Mouse (Mus musculus): ENCODE results near the gene Vti1a. TPM values are rescaled to one million over a fixed set of nuclear protein-coding genes. Genes with fewer than 3 reads are reported as not detected.

The Vti1a gene
- total RNA-seq, 1 experiment = 14.9 TPM

DNA sequence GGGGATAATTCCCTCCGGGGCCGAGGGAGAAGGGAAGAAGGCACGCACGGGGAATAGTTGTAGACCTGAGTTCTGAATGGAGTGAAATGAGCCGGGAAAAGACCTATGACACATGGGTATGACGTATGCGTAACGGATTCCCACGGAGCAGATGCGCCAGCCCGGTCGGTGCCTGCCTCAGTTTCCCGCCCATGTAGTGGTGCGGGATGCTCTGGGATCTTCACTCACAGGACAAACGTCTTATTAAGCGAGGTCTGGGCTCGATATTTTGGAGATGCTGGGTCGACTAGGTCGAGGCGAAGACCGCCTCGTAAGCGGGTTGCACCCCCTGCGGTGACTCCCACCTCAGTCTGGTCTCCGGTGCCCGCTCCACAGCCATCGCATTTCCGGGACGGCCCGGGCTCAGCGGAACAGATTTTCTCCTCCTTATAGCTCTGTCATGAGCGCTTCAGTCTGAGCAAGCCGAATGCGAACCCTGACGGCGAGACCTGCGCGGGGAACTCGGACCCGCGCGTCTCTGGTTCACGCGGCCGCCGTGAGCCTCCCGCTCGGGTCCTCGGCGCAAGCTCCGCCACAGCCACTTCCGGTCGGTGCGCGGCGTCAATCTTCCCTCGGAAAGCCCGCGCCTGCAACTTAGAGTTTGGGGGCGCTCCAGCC lies 515 bp upstream of the Vti1a start, which contains the start of gene Zdhhc6:
Zdhhc6 (minus strand) TSS at position 581 of the 657 bp plus-strand sequence.
- H3K36me3 ChIP-seq (ENCODE audit: control insufficient read depth, insufficient read depth, low read length, poor library complexity, severe bottlenecking) = peaks cover 6% of the 10 kb centered on the region
- in situ Hi-C loops (cut with MboI; ENCODE audit: low sequenced_read_pairs in 2 of 2, unreplicated experiment in 2 of 2) = no loop called here
- H3K4me1 ChIP-seq (ENCODE audit: control insufficient read depth in 2 of 2, insufficient read depth in 2 of 2, low read length in 2 of 2, poor library complexity in 1 of 2) = peaks cover 0 to 6% of the 10 kb centered on the region in 2 experiments; a peak in 2 of 4 replicates
- peak within 1 kb of the TSS; percentile 78 to 92 for H3K4me3 ChIP-seq (ENCODE audit: insufficient read depth in 1 of 2, low read depth in 1 of 2, low read length in 2 of 2, poor library complexity in 1 of 2, severe bottlenecking in 1 of 2)
- no peak for TF ChIP-seq CHD2 (IDR thresholded peaks at IDR 0.05; ENCODE audit: low read depth, low read length)
- H3K9me3 ChIP-seq (ENCODE audit: control insufficient read depth, insufficient read depth, low read depth, low read length) = no peaks in the 10 kb centered on the region
- H3K27ac ChIP-seq (ENCODE audit: insufficient read depth, low read depth, low read length, poor library complexity, severe bottlenecking) = no peak within 1 kb of the TSS
- DNase-seq (ENCODE audit: low read depth, low spot score) = peak; percentile 47
- H3K9ac ChIP-seq (ENCODE audit: insufficient read depth, low read depth, low read length, poor library complexity, severe bottlenecking) = peak within 1 kb of the TSS; percentile 94

DNA sequence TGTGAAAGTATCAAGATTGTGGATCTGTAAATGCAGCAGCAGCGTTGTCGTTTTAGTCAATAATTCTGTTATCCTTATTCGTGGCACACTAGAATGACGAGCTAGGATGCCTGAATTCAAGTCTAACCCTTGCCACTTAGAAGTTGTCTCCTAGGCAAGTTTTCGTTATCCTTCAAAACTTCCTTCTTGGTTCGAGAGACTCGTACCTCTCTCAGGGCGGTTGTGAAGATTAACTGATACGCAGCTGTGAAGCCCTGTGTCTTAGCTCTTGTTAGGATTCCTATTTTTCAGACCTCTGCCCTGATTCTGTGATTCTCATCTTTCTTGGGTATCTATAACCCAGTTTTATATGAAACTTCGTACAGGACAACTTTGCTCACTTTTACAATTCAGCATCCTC lies 806 bp downstream of the Vti1a start:
- peaks cover 0 to 6% of the 10 kb centered on the region in 2 experiments; a peak in 2 of 4 replicates for H3K4me1 ChIP-seq (ENCODE audit: control insufficient read depth in 2 of 2, insufficient read depth in 2 of 2, low read length in 2 of 2, poor library complexity in 1 of 2)
- H3K4me3 ChIP-seq (ENCODE audit: insufficient read depth in 1 of 2, low read depth in 1 of 2, low read length in 2 of 2, poor library complexity in 1 of 2, severe bottlenecking in 1 of 2) = peak overlapping the region in 1 of 2 experiments; percentile 92; a peak in 2 of 4 replicates
- TF ChIP-seq ZC3H11A (IDR thresholded peaks at IDR 0.05; ENCODE audit: borderline replicate concordance, low read depth, low read length) (no peak), ZNF384 (IDR thresholded peaks at IDR 0.05; ENCODE audit: low read depth, low read length) (no peak), CHD2 (IDR thresholded peaks at IDR 0.05; ENCODE audit: low read depth, low read length) (no peak), HCFC1 (IDR thresholded peaks at IDR 0.05; ENCODE audit: borderline replicate concordance, insufficient read depth, low read length) (no peak), MAFK (IDR thresholded peaks at IDR 0.05; ENCODE audit: insufficient read depth, low read depth, low read length) (no peak)
- H3K9ac ChIP-seq (ENCODE audit: insufficient read depth, low read depth, low read length, poor library complexity, severe bottlenecking) = no peak overlapping the region
- in situ Hi-C loops (cut with MboI; ENCODE audit: low sequenced_read_pairs in 2 of 2, unreplicated experiment in 2 of 2) = no loop called here
- H3K9me3 ChIP-seq (ENCODE audit: control insufficient read depth, insufficient read depth, low read depth, low read length) = no peaks in the 10 kb centered on the region
- no peak for DNase-seq (ENCODE audit: low read depth, low spot score)
- peaks cover 2% of the 10 kb centered on the region for H3K36me3 ChIP-seq (ENCODE audit: control insufficient read depth, insufficient read depth, low read length, poor library complexity, severe bottlenecking)
- no peak overlapping the region for H3K27ac ChIP-seq (ENCODE audit: insufficient read depth, low read depth, low read length, poor library complexity, severe bottlenecking)

DNA sequence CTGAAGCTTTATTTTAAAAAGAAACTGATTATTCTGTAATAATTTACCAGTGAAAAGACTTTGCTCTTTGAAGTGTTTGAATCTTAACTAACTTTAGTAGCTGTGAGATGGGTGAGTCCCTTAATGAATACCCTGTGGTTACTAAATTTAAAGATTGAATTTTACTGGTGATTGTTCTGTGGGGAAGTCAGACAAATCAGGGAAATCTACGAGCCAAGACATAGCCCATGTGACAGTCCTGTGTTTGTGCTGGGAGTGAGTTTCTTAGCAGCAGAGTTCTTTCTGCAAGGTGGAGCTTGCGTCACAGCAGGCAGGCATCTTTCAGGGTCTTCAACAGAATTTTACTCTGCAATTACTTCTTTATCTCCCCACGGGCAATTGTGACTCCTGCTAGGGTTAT lies 2.9 kb downstream of the Vti1a start:
- Histone ChIP-seq H3K9me3 (ENCODE audit: control insufficient read depth, insufficient read depth, low read depth, low read length) (no peaks in the 10 kb centered on the region), H3K4me1 (ENCODE audit: control insufficient read depth in 2 of 2, insufficient read depth in 2 of 2, low read length in 2 of 2, poor library complexity in 1 of 2) (peaks cover 0 to 6% of the 10 kb centered on the region in 2 experiments; a peak in 2 of 4 replicates), H3K27ac (ENCODE audit: insufficient read depth, low read depth, low read length, poor library complexity, severe bottlenecking) (no peak overlapping the region), H3K36me3 (ENCODE audit: control insufficient read depth, insufficient read depth, low read length, poor library complexity, severe bottlenecking) (no peaks in the 10 kb centered on the region), H3K9ac (ENCODE audit: insufficient read depth, low read depth, low read length, poor library complexity, severe bottlenecking) (no peak overlapping the region), H3K4me3 (ENCODE audit: insufficient read depth in 1 of 2, low read depth in 1 of 2, low read length in 2 of 2, poor library complexity in 1 of 2, severe bottlenecking in 1 of 2) (no peak overlapping the region)
- TF ChIP-seq MAFK (IDR thresholded peaks at IDR 0.05; ENCODE audit: insufficient read depth, low read depth, low read length) (no peak), HCFC1 (IDR thresholded peaks at IDR 0.05; ENCODE audit: borderline replicate concordance, insufficient read depth, low read length) (no peak), ZC3H11A (IDR thresholded peaks at IDR 0.05; ENCODE audit: borderline replicate concordance, low read depth, low read length) (no peak), CHD2 (IDR thresholded peaks at IDR 0.05; ENCODE audit: low read depth, low read length) (no peak), ZNF384 (IDR thresholded peaks at IDR 0.05; ENCODE audit: low read depth, low read length) (no peak)
- no peak for DNase-seq (ENCODE audit: low read depth, low spot score)
- in situ Hi-C loops (cut with MboI; ENCODE audit: low sequenced_read_pairs in 2 of 2, unreplicated experiment in 2 of 2) = no loop called here

DNA sequence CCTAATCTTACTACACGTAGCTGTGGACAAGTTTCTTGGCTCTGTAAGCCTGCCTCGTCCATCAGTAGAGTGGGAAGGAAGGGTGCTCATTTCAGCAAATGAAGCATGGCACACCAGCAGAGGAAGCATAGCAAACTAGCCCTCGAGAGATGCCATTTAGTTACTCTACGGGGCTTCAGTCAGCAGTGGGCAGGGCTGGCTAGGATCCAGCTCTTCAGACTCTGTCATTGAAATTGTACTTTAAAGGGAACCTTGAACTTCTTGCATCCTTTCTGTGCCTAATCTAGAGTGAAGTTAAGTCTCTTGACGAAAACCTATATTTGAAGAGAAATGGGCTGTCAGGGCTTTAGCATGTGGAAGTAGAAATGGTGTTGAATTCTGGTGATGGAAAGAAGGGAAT lies 3.4 kb downstream of the Vti1a start:
- in situ Hi-C loops (cut with MboI; ENCODE audit: low sequenced_read_pairs in 2 of 2, unreplicated experiment in 2 of 2) = no loop called here
- no peak for TF ChIP-seq ZNF384 (IDR thresholded peaks at IDR 0.05; ENCODE audit: low read depth, low read length)
- no peak for TF ChIP-seq HCFC1 (IDR thresholded peaks at IDR 0.05; ENCODE audit: borderline replicate concordance, insufficient read depth, low read length)
- no peak for TF ChIP-seq CHD2 (IDR thresholded peaks at IDR 0.05; ENCODE audit: low read depth, low read length)
- no peak for TF ChIP-seq MAFK (IDR thresholded peaks at IDR 0.05; ENCODE audit: insufficient read depth, low read depth, low read length)
- TF ChIP-seq ZC3H11A (IDR thresholded peaks at IDR 0.05; ENCODE audit: borderline replicate concordance, low read depth, low read length) = no peak

More for the DNA sequence above, 3.4 kb downstream of the Vti1a start:
- no peaks in the 10 kb centered on the region for H3K36me3 ChIP-seq (ENCODE audit: control insufficient read depth, insufficient read depth, low read length, poor library complexity, severe bottlenecking)
- no peak for DNase-seq (ENCODE audit: low read depth, low spot score)
- no peak overlapping the region for H3K27ac ChIP-seq (ENCODE audit: insufficient read depth, low read depth, low read length, poor library complexity, severe bottlenecking)
- no peak overlapping the region for H3K4me3 ChIP-seq (ENCODE audit: insufficient read depth in 1 of 2, low read depth in 1 of 2, low read length in 2 of 2, poor library complexity in 1 of 2, severe bottlenecking in 1 of 2)
- H3K4me1 ChIP-seq (ENCODE audit: control insufficient read depth in 2 of 2, insufficient read depth in 2 of 2, low read length in 2 of 2, poor library complexity in 1 of 2) = peaks cover 0 to 5% of the 10 kb centered on the region in 2 experiments; a peak in 2 of 4 replicates
- H3K9me3 ChIP-seq (ENCODE audit: control insufficient read depth, insufficient read depth, low read depth, low read length) = no peaks in the 10 kb centered on the region
- H3K9ac ChIP-seq (ENCODE audit: insufficient read depth, low read depth, low read length, poor library complexity, severe bottlenecking) = no peak overlapping the region

Measured in ES-E14 (cell line).